Mouse (Mus musculus) limb, embryonic 10.5 days (tissue): Measurements from ENCODE around the gene Snip1. TPM values are rescaled to one million over a fixed set of nuclear protein-coding genes. Genes with fewer than 3 reads are reported as not detected.
A peak's percentile ranks its signal among the peaks of the same experiment; 100 is the strongest.

Experiments used
- DNase-seq: peaks from one replicate; pipeline ENCODE4 v3.0.0-alpha.2; 2017; ENCODE audit warnings: low spot score
- H3K27ac ChIP-seq: fragments of 300-500 bp; sonication (generic); 2 replicates; pipeline ENCODE4 v1.5.1; 2016; ENCODE audit warnings: mild to moderate bottlenecking
- H3K27me3 ChIP-seq: fragments of 300-500 bp; sonication (generic); 2 replicates; pipeline ENCODE4 v1.6.1; 2016; ENCODE audit warnings: low read depth, mild to moderate bottlenecking; ENCODE audit not compliant: poor library complexity, severe bottlenecking
- H3K36me3 ChIP-seq: fragments of 300-500 bp; sonication (generic); 2 replicates; pipeline ENCODE4 v1.6.1; 2016; ENCODE audit warnings: mild to moderate bottlenecking, moderate library complexity
- H3K4me1 ChIP-seq: fragments of 300-500 bp; sonication (generic); 2 replicates; pipeline ENCODE4 v1.6.1; 2016
- H3K4me3 ChIP-seq: fragments of 300-500 bp; sonication (generic); 2 replicates; pipeline ENCODE4 v1.5.1; 2016; ENCODE audit warnings: mild to moderate bottlenecking, moderate library complexity
- H3K9me3 ChIP-seq: fragments of 300-500 bp; sonication (generic); replicated peaks from 2 replicates; pipeline ENCODE4 v1.6.1; 2016; ENCODE audit warnings: mild to moderate bottlenecking
- WGBS: fragments of 180-500 bp; shearing (Covaris S2); methylation state at CpG from one replicate; pipeline ENCODE4 v1.1.7; 2016; 5-methylcytosine and 5-hydroxymethylcytosine counted together
- polyA plus RNA-seq: library from polyadenylated mRNA; unstranded; fragments of >200 nt; fragmentation: Nextera tagmentation; extraction: Ambion mirVana; gene quantifications from 2 replicates; pipeline ENCODE4 v1.2.1, GENCODE M21; 2016

Snip1 gene
- polyA plus RNA-seq, 1 experiment from 2014 or later, result 35.7 TPM

DNA sequence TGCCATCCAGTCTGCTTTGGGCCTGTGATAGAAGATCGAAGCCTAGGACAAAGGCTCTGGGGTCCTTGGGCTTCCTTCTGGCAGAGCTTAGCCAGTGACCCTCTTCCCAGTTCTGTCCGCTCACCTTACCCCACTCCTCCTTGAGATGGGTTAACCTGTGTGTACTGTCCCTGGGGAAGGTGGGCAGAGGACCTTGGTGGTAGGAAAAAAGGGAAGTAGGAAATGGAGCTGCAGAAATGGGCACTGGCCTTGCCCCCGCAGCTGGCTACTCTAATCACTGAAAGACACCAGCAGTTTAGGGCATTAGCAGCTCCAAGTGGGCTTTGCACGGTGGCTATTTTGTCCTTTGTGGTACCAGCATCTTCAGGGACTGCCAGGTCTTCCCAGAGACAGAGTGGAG lies 48.6 kb downstream of the Snip1 start:
- Histone ChIP-seq H3K4me1 (peaks cover 39% of the 10 kb centered on the region), H3K27me3 (peaks cover 12% of the 10 kb centered on the region), H3K36me3 (peaks cover 19% of the 10 kb centered on the region), H3K9me3 (no peaks in the 10 kb centered on the region), H3K27ac (peak overlapping the region; percentile 78), H3K4me3 (no peak overlapping the region)
- no peak for DNase-seq
- WGBS, result 81% methylated on average over 4 of the region's 4 CpGs

DNA sequence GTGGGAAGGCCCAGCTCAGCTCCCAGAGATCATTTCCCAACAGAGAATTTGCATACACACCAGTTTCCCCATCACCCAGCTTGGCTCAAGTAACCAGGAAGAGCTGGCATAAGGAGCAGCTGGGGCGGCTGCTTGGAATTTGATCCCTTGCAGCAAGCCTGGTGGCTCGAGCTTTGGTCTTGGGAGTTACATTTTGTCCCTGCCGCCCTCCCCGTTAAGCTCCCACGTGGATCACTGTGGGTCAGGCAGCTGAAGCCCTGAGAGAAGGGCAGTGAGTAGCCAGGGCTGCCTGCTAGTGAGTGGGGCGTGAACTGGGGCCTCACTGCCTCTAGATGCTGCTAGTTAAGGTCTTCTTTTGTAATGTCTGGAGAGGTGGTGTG lies 49.2 kb downstream of the Snip1 start:
- Histone ChIP-seq H3K27me3 (peaks cover 18% of the 10 kb centered on the region), H3K27ac (peak overlapping the region; percentile 78), H3K9me3 (no peaks in the 10 kb centered on the region), H3K36me3 (peaks cover 14% of the 10 kb centered on the region), H3K4me3 (no peak overlapping the region), H3K4me1 (peaks cover 33% of the 10 kb centered on the region)
- 18% methylated on average over 6 of the region's 6 CpGs for WGBS
- no peak for DNase-seq

DNA sequence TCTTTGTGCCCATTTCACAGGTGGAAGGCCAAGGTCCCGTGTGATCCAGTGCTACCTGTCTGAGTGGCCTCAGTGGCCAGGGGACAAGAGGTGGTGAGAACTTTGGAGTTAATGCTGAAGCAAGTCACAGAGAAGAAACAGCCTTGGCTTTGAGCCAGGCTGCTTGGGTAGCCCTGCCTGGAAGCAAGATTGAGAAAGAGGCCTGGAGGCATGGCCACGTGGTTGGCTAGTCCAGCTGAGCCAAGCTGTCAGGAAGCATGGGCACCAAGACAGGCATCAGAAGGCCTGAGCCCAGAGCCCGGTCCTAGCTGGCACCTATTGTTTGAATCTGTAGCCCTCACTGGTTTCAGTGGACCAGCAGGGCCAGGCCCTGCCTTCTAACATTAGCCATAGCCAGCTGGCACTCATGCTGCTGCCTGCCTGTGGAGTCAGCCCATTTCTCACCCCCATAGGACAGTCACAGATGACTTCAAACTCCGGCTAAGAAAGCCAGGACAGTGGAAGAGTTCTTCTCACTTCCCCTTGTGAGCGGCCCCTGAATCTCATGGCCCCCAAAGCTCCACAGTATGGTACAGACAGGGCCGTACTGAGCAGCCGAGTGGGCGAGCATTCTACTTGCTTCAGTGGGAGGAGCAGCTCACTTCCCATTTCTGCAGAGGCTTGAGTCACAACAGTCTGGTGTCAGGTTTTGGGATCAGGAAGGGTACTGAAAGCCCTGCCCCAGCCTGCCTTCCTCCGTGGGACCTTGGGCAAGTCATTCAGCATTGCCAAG lies 49.8 kb downstream of the Snip1 start:
- Histone ChIP-seq H3K4me3 (no peak overlapping the region), H3K36me3 (peaks cover 8% of the 10 kb centered on the region), H3K4me1 (peaks cover 28% of the 10 kb centered on the region), H3K9me3 (no peaks in the 10 kb centered on the region), H3K27me3 (peaks cover 24% of the 10 kb centered on the region), H3K27ac (peak overlapping the region; percentile 78)
- 81% methylated on average over 9 of the region's 9 CpGs for WGBS
- DNase-seq, result no peak

DNA sequence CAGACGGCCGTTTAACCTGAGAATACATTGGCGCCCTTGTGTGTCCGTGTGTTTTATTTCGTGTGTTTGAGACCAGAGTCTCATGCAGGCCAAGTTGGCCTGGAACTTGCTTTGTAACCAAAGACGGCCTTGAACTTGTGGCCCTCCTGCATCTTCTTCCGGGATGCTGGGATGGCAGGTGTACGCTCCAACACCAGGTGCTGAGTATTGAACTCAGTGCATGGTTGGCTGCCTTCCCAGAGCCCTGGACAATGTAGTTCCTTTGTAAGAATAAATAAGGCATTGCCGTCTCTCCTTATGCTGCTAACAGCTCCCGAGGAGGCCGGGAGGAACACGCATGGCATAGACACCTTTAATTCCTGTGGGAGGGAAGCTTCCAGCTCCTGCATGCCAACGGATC lies 50.5 kb downstream of the Snip1 start:
- Histone ChIP-seq H3K27ac (no peak overlapping the region), H3K9me3 (no peaks in the 10 kb centered on the region), H3K27me3 (peaks cover 25% of the 10 kb centered on the region), H3K36me3 (peaks cover 1% of the 10 kb centered on the region; the same call in 1 of the 2 replicates), H3K4me3 (no peak overlapping the region), H3K4me1 (peaks cover 28% of the 10 kb centered on the region)
- 89% methylated on average over 13 of the region's 13 CpGs for WGBS
- DNase-seq, result no peak

DNA sequence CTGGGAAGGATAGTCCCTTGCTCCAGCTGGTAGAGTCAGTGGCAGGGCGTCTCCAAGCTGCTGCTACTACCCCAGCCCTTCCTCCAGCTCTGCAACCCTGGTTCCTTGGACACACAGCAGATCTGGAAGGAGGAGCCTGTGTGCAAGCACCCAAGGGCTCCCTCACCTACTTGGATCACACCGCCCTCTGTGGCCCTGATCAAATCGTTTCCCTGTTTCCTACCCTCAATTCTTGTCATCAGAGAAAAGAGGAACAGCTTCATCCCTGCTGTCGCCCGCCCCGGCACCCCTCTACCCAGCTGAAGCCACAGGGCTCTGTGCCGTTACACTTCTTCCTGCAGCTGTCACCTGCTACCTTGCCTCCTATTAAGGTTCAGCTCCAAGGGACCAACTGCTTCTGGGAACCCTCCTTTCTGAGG lies 51.4 kb downstream of the Snip1 start:
- Histone ChIP-seq H3K4me3 (no peak overlapping the region), H3K9me3 (no peaks in the 10 kb centered on the region), H3K27me3 (peaks cover 25% of the 10 kb centered on the region), H3K4me1 (peaks cover 38% of the 10 kb centered on the region), H3K27ac (no peak overlapping the region), H3K36me3 (no peaks in the 10 kb centered on the region)
- no peak for DNase-seq
- 88% methylated on average over 7 of the region's 7 CpGs for WGBS

DNA sequence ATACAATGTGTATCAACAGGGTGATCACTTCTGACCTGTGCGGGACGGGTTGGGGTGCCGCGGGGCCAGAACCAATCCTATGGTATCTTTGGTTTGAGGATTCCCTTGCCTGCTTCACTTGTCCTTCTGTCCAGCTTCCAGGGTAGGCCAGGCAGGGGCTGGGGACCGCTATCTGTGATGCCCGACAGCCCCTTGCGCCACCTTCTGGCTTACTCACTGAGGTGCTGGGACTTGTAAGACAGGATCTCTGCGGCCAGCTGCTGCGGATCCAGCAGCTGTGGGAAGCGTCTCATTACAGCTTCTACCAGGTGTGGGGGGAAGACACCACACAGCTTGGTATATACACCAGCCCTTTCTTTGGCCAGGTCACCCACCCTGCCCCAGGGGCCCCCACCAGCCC lies 52.6 kb downstream of the Snip1 start:
- DNase-seq, result peak; percentile 64
- WGBS, result 24% methylated on average over 10 of the region's 10 CpGs
- H3K36me3 ChIP-seq, result no peaks in the 10 kb centered on the region

DNA sequence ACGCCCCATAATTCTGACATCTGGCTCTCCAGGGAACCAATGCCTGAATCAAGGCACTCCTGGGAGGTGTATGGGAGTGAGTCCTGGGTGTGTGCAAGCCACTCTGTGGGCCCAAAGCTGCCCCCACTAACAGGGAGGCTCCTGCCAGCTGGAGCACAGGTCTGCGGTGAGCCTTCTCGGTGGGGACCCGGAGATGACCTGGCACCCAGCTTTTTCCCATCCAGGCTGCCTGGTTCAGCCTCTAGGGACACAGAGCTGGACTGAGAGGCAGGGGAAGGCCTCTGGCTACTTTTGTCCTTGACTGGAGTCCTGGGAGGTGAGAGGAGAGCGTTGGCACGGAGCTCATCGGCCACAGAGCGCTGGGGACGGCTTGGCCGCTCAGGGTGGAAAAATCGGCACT lies 53.2 kb downstream of the Snip1 start:
- Histone ChIP-seq H3K4me1 (peaks cover 48% of the 10 kb centered on the region), H3K36me3 (no peaks in the 10 kb centered on the region), H3K4me3 (no peak overlapping the region), H3K27me3 (peaks cover 33% of the 10 kb centered on the region), H3K27ac (no peak overlapping the region), H3K9me3 (no peaks in the 10 kb centered on the region)
- no peak for DNase-seq
- WGBS, result 95% methylated on average over 11 of the region's 11 CpGs

More for the DNA sequence above, 52.6 kb downstream of the Snip1 start:
- Histone ChIP-seq H3K27ac (no peak overlapping the region), H3K27me3 (peaks cover 27% of the 10 kb centered on the region), H3K4me1 (peaks cover 48% of the 10 kb centered on the region), H3K9me3 (no peaks in the 10 kb centered on the region), H3K4me3 (no peak overlapping the region)

DNA sequence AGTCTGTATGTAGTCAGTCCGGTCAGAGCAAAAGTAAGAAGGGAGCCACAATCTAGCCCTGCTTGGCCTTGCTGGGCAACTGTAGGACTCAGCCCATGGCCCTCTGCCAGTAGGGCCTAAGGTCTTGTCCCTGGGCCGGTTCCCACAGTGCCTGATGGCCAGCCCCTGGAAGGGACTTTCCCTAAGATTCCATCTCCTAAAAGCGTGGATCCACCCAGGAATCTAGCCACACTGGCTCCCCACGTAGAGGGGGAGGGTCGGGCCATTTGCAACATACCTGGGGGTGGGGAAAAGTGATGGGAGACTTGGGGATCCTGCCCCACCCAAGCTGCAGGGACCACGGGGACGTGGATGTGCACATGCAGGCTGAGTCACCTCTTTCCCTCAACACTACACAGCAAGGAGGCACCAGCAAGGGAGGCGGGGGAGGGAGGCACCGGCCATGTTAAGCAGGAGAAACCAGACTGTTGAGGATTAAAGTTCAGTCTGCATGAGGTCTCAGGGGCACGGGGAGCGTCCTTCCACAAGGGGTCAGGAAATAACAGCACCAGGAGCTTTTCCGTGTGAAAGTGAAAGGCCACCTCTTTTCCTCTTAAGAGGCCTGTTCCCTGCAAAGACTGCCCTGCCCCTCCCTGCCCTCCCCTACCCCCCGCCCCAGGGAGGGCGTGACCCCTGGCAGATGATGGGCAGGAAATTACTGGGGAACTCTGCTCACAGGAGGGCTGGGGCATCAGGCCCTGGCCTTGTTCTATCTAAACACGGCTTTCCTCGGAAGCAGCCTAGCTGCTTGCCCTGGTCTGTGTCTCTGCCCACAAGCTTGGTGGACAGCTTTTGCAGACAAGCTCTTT lies 56.2 kb downstream of the Snip1 start:
- Histone ChIP-seq H3K36me3 (no peaks in the 10 kb centered on the region), H3K27ac (peak overlapping the region; percentile 56), H3K4me1 (peaks cover 44% of the 10 kb centered on the region), H3K27me3 (peaks cover 55% of the 10 kb centered on the region), H3K4me3 (no peak overlapping the region), H3K9me3 (no peaks in the 10 kb centered on the region)
- WGBS, result 17% methylated on average over 16 of the region's 16 CpGs
- DNase-seq, result no peak

DNA sequence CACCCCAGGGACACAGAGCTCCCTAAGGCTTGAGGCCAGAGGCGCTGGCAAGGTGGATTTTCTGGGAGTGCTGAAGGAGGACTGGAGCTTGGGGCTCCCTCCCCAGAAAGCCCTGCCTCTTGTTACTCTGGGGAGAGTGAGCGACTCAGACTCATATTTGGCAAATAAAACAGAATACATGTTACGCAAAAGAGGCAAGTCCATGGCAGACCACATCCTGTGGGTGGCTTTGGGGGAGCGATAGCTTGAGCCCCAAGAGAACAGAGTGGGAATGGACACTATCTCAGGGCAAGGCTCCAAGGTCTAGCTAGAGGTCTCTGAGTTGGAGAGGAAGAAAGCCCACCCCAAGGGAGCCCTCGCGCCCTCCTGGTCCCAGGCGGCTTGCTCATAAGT lies 56.8 kb downstream of the Snip1 start:
- Histone ChIP-seq H3K27me3 (peaks cover 61% of the 10 kb centered on the region), H3K36me3 (no peaks in the 10 kb centered on the region), H3K4me3 (no peak overlapping the region), H3K9me3 (no peaks in the 10 kb centered on the region), H3K4me1 (peaks cover 50% of the 10 kb centered on the region), H3K27ac (peak overlapping the region; percentile 56)
- 71% methylated on average over 7 of the region's 7 CpGs for WGBS
- no peak for DNase-seq

Other genes with a start within 250 kb of the Snip1 start
- 43.7 and 45.7 TPM in 2 replicates for gene Yrdc, start 216.0 kb upstream of the Snip1 start, polyA plus RNA-seq
- gene 1110065P20Rik, start 215.5 kb upstream of the Snip1 start, polyA plus RNA-seq, result 33.5 and 41.6 TPM in 2 replicates
- 0.26 and 0.28 TPM in 2 replicates for gene Maneal, start 204.5 kb upstream of the Snip1 start, polyA plus RNA-seq
- 0.05 and 0.06 TPM in 2 replicates for gene Epha10, start 185.8 kb upstream of the Snip1 start, polyA plus RNA-seq
- 14.6 and 17.0 TPM in 2 replicates for gene 9930104L06Rik, start 129.6 kb upstream of the Snip1 start, polyA plus RNA-seq
- gene Cdca8, start 127.4 kb upstream of the Snip1 start, polyA plus RNA-seq, result 221 and 226 TPM in 2 replicates
- gene Rspo1, start 80.2 kb upstream of the Snip1 start, polyA plus RNA-seq, result 4.8 and 6.3 TPM in 2 replicates
- 83.5 and 83.7 TPM in 2 replicates for gene Gnl2, start 50.1 kb upstream of the Snip1 start, polyA plus RNA-seq
- gene Dnali1, start 969 bp upstream of the Snip1 start, polyA plus RNA-seq, result 0.09 and 0.15 TPM in 2 replicates
- 64.2 and 70.9 TPM in 2 replicates for gene Meaf6, start 18.5 kb downstream of the Snip1 start, polyA plus RNA-seq
- 0.23 and 0.58 TPM in 2 replicates for gene Zc3h12a, start 61.2 kb downstream of the Snip1 start, polyA plus RNA-seq